In the genomic region with DNA sequence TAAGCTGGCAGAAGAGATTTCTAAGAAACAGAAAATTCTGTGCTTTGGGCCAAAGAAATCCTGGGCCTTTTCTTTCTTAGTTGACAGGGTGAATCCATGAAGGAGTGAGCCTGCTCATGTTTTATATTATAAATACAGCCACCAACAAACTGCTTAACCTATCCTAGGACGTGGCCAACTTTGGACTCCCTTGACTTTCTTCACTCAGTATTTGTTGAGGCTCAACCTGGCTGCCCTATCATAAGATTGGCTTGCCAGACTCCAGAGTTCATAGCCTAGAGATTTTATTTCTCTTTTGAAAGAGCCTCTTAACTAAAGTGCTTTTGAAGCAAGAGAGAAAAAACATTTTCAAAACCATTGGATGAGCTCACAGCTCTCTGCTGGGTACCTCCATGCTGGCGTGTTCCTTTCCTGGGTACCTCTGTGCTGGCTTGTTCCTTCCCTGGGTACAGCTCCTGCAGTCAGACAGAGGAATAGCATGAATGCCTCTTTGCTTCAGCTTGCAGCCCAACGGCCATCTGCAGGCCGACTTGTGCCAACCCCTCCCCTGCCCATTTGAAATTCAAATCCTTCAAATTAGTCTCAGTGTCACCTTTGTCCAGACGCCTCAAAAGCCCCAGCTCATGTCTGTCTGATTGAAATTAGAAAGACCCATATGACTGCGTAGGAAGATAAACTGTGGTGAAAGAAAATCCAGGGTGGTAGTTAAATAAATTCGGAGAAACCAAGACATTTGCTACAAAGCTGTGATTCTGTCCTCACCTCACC, we compare ENCODE assay signal across 9 mouse cellular contexts.
A peak's percentile ranks its signal among the peaks of the same experiment; 100 is the strongest.
DNase-seq lines count a peak whose midpoint lies in the region; ATAC-seq and TF ChIP-seq lines count a peak whose summit lies in the region.
"Had no signal": no experiment of that assay in that cellular context is flagged by ENCODE, and none has a peak within 500 bp of the region (broad histone marks: within the 10 kb centered on the region; RNA-seq: fewer than 3 reads in every experiment).

No protein-coding gene starts in this region.

- H3K4me2 ChIP-seq in midbrain, embryonic 16.5 days (ENCODE audit: low read length) = no peak overlapping the region
- H3K4me2 ChIP-seq: embryonic facial prominence, embryonic 12.5 days had no signal

- H3K9me3 ChIP-seq in midbrain, embryonic 16.5 days (replicated peaks; ENCODE audit: control insufficient read depth, low read length, poor library complexity, severe bottlenecking) = no peaks in the 10 kb centered on the region
- H3K9me3 ChIP-seq: embryonic facial prominence, embryonic 12.5 days had no signal

- WGBS in midbrain, embryonic 16.5 days = 10% methylated on average over 7 of the region's 7 CpGs

- no peaks in the 10 kb centered on the region for H3K36me3 ChIP-seq in midbrain, embryonic 16.5 days (ENCODE audit: control insufficient read depth, insufficient read depth, low read length)
- H3K36me3 ChIP-seq: embryonic facial prominence, embryonic 12.5 days had no signal

- H3K9ac ChIP-seq in midbrain, embryonic 16.5 days (ENCODE audit: low read depth, low read length) = no peak overlapping the region
- H3K9ac ChIP-seq: embryonic facial prominence, embryonic 12.5 days had no signal

- TF ChIP-seq POLR2A in brain, embryonic 14.5 days (IDR thresholded peaks at IDR 0.05; ENCODE audit: borderline replicate concordance, extremely low read depth, insufficient read depth, insufficient read length, poor library complexity, severe bottlenecking) = no peak

- no peak overlapping the region for H3K4me3 ChIP-seq in midbrain, embryonic 16.5 days (ENCODE audit: low read depth, low read length)
- H3K4me3 ChIP-seq: embryonic facial prominence, embryonic 12.5 days had no signal

- ATAC-seq in midbrain, embryonic 16.5 days = peak; percentile 78; the same call in 1 of the 2 replicates

- H3K27me3 ChIP-seq in midbrain, embryonic 16.5 days (ENCODE audit: control insufficient read depth, insufficient read depth, low read depth, low read length) = no peaks in the 10 kb centered on the region
- H3K27me3 ChIP-seq: embryonic facial prominence, embryonic 12.5 days had no signal

- peaks cover 5% of the 10 kb centered on the region; the same call in 1 of the 2 replicates for H3K4me1 ChIP-seq in midbrain, embryonic 16.5 days (ENCODE audit: control insufficient read depth, insufficient read depth, low read length)

- TF ChIP-seq CTCF in brain, embryonic 14.5 days (IDR thresholded peaks at IDR 0.05; ENCODE audit: borderline replicate concordance, extremely low read depth, insufficient read depth, insufficient read length) = peak; percentile 35; the same call in 1 of the 2 replicates

- DNase-seq in brain, embryonic 14.5 days (ENCODE audit: low read depth) = peak; percentile 94
- peak; percentile 54 to 72 for DNase-seq in frontal cortex, adult 2 months (ENCODE audit: extremely low spot score in 1 of 2, low spot score in 1 of 2)
- DNase-seq in layer of hippocampus, adult 9-10 months (ENCODE audit: low spot score) = peak; percentile 17
- DNase-seq in lung, postnatal 25 days (ENCODE audit: low spot score) = no peak
- no peak for DNase-seq in B cell, adult 2 months
- no peak for DNase-seq in urinary bladder, postnatal 25 days (ENCODE audit: low spot score)
- DNase-seq in adrenal gland, postnatal 14 days = no peak

- H3K27ac ChIP-seq in midbrain, embryonic 16.5 days (ENCODE audit: low read length) = no peak overlapping the region
- H3K27ac ChIP-seq: embryonic facial prominence, embryonic 12.5 days had no signal

Comparison
In these comparisons a context has a peak if more than half of its experiments do, and no peak if none do; other contexts are left out.
1. DNase-seq: peak in brain, embryonic 14.5 days (single experiment), frontal cortex, adult 2 months (2 of 2) and layer of hippocampus, adult 9-10 months (single experiment); none in lung, postnatal 25 days (single experiment), B cell, adult 2 months (0 of 2), urinary bladder, postnatal 25 days (single experiment) and adrenal gland, postnatal 14 days (single experiment).